Mouse (Mus musculus): ENCODE data around the gene Olfr1448. TPM values are rescaled to one million over a fixed set of nuclear protein-coding genes. Genes with fewer than 3 reads are reported as not detected.
"Not testable (repeated sequence)": the region's sequence is repeated elsewhere in the genome, so short reads cannot be mapped to it uniquely, and the experiment has no call there.

The Olfr1448 gene
- not detected in 2 replicates for polyA plus RNA-seq (2016; fragmentation: Nextera tagmentation; extraction: Ambion mirVana)

DNA sequence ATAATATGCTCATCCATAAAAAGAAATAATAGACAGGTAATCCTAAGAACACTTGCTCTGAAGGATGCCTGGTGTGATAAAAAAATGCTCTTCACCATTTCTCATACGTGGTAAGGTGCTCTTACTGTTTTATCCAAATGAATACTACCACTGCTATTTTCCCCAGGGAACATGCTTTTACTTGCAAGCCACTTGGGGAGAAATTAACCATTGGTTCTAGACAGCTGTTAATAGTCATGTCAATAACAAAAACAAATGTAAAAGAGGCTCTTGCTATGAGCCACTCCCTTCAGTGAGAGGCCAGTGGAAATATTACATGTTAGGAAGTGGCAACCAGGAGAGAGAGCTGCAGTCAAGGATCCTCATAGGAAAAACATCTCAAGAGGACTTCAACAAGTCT is at the start of gene Olfr1448:
TSS of gene Olfr1448 (minus strand) at position 101 of the 400 bp plus-strand sequence.
- Histone ChIP-seq H3K27me3 (no peaks in the 10 kb centered on the region), H3K4me2 (replicated peaks) (no peak within 1 kb of the TSS), H3K4me1 (no peaks in the 10 kb centered on the region), H3K36me3 (no peaks in the 10 kb centered on the region), H3K4me3 (no peak within 1 kb of the TSS), H3K9me3 (no peaks in the 10 kb centered on the region), H3K9ac (no peak within 1 kb of the TSS), H3K27ac (no peak within 1 kb of the TSS)
- no peak for ATAC-seq (ENCODE audit: insufficient number of reproducible peaks, insufficient read depth, low FRiP score, low TSS enrichment)
- WGBS: 69% methylated on average over 1 of the region's 1 CpGs

DNA sequence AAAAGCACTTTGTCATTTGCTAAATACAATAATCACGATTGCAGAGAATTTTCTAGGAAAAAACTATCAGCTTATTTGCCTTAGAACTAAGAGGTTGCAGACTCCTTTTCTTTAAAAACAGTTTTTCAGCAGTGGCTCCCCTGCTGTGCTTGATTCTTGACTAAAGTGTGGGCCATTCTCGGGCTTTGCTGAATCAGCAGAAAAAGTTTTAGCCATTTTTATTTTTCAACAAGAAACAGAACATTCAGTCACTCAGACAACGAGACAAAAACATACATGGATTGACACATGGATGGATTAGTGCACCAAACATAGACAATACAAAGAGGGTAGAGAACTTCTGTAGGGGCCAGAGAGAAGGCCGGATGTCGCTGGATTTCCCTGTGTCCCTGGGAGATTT is 45.9 kb upstream of the Olfr1448 start:
- H3K4me2 ChIP-seq (replicated peaks); H3K4me1 ChIP-seq; H3K27ac ChIP-seq; H3K27me3 ChIP-seq; ATAC-seq (ENCODE audit: insufficient number of reproducible peaks, insufficient read depth, low FRiP score, low TSS enrichment); H3K4me3 ChIP-seq; H3K9ac ChIP-seq; H3K36me3 ChIP-seq: not testable (repeated sequence)
- peaks cover 13% of the 10 kb centered on the region; the same call in 1 of the 2 replicates for H3K9me3 ChIP-seq
- WGBS: 82% methylated on average over 5 of the region's 5 CpGs

DNA sequence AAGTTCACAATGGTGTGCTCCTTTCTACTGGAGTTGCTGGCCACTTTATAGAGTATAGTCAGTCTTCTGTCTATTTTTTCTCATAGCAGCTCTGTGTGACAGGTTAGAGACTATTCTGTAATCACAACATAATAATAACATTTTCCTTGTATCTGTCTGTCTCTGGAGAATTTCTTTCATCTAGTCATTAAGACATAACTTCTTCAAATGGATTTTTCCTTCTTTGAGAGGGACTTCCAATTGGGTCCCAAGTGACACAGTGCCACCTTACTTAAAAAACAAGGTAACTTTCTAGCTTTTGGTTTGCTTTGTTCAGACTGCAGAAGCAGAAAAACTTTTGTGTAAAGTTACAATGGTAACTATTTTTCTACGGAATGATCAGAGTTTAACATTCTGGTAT is 25.7 kb upstream of the Olfr1448 start, which contains the start of gene Olfr1450:
TSS of gene Olfr1450 (plus strand) at position 301 of the 400 bp plus-strand sequence.
- WGBS: 91% methylated on average over 1 of the region's 1 CpGs
- H3K4me3 ChIP-seq: no peak within 1 kb of the TSS
- H3K9ac ChIP-seq: no peak within 1 kb of the TSS
- H3K27ac ChIP-seq: no peak within 1 kb of the TSS
- peaks cover 10% of the 10 kb centered on the region; the same call in 1 of the 2 replicates for H3K9me3 ChIP-seq
- no peaks in the 10 kb centered on the region for H3K36me3 ChIP-seq
- ATAC-seq (ENCODE audit: insufficient number of reproducible peaks, insufficient read depth, low FRiP score, low TSS enrichment): no peak
- no peaks in the 10 kb centered on the region for H3K27me3 ChIP-seq
- H3K4me1 ChIP-seq: no peaks in the 10 kb centered on the region
- H3K4me2 ChIP-seq (replicated peaks): no peak within 1 kb of the TSS

DNA sequence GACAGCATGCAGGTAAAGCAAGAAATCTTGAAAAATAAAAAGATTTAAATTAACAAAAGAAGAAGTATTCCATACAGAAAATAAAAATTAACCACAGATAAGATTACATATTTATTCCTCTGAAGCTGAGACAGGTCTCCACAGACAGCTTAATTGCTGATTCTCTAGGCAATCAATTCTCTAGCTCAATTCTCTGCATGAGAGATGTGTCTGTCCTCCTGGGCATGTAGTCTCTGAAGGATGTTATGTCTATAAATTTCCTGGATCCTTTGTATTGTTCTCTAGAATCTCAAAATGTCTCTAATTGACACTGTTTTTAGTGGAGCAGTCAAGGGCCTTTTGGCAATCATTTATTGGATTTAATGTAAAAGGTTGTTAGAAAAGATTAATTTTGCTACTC is 6.3 kb upstream of the Olfr1448 start, which contains the start of gene Olfr1449:
TSS of gene Olfr1449 (plus strand) at position 301 of the 400 bp plus-strand sequence.
- Histone ChIP-seq H3K9ac (no peak within 1 kb of the TSS), H3K27ac (no peak within 1 kb of the TSS), H3K9me3 (no peaks in the 10 kb centered on the region), H3K27me3 (no peaks in the 10 kb centered on the region), H3K4me3 (no peak within 1 kb of the TSS), H3K4me1 (no peaks in the 10 kb centered on the region), H3K36me3 (no peaks in the 10 kb centered on the region), H3K4me2 (replicated peaks) (no peak within 1 kb of the TSS)
- no peak for ATAC-seq (ENCODE audit: insufficient number of reproducible peaks, insufficient read depth, low FRiP score, low TSS enrichment)

DNA sequence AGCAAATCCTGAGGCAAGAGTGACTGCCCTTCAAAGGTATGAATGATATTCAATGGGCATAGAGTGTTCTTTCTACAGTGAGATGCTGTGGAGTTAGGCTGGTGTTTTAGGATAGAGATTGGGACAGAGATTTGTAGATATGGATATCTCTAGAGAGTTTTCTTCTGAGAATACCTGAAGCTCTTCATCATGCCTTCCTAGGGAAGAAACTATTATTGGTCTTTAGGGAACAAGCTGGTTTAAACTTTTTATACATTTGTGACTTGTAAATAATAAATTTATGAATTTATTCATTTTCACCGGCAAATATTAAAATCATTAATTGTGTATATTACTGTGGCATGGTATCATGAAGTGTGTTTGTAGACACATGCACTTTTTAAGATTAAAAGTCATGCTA is 20.6 kb downstream of the Olfr1448 start, which contains the start of gene Olfr1447:
TSS of gene Olfr1447 (minus strand) at position 101 of the 400 bp plus-strand sequence.
- H3K4me1 ChIP-seq: no peaks in the 10 kb centered on the region
- 92% methylated on average over 1 of the region's 1 CpGs for WGBS
- H3K27me3 ChIP-seq: no peaks in the 10 kb centered on the region
- no peak for ATAC-seq (ENCODE audit: insufficient number of reproducible peaks, insufficient read depth, low FRiP score, low TSS enrichment)
- no peak within 1 kb of the TSS for H3K4me3 ChIP-seq
- H3K4me2 ChIP-seq (replicated peaks): no peak within 1 kb of the TSS
- H3K9me3 ChIP-seq: no peaks in the 10 kb centered on the region
- H3K27ac ChIP-seq: no peak within 1 kb of the TSS
- no peak within 1 kb of the TSS for H3K9ac ChIP-seq
- H3K36me3 ChIP-seq: no peaks in the 10 kb centered on the region

DNA sequence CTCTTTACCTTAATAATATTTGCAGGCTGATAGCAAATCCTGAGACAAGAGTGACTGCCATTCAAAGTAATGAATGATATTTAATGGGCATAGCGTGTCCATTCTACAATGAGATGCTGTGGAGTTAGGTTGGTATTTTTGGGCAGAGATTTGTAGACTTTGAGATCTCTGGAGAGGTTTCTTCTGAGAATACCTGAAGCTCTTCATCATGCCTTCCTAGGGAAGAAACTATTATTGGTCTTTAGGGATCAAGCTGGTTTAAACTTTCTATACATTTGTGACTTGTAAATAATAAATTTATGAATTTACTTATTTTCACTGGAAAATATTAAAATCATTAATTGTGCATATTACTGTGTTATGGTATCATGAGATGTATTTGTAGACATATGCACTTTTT is 30.8 kb downstream of the Olfr1448 start, which contains the start of gene Olfr1446:
TSS of gene Olfr1446 (minus strand) at position 101 of the 400 bp plus-strand sequence.
- Histone ChIP-seq H3K4me3 (no peak within 1 kb of the TSS), H3K9ac (no peak within 1 kb of the TSS), H3K4me2 (replicated peaks) (no peak within 1 kb of the TSS), H3K4me1 (no peaks in the 10 kb centered on the region), H3K27me3 (no peaks in the 10 kb centered on the region), H3K27ac (no peak within 1 kb of the TSS), H3K36me3 (no peaks in the 10 kb centered on the region), H3K9me3 (no peaks in the 10 kb centered on the region)
- WGBS: 81% methylated on average over 1 of the region's 1 CpGs
- no peak for ATAC-seq (ENCODE audit: insufficient number of reproducible peaks, insufficient read depth, low FRiP score, low TSS enrichment)

DNA sequence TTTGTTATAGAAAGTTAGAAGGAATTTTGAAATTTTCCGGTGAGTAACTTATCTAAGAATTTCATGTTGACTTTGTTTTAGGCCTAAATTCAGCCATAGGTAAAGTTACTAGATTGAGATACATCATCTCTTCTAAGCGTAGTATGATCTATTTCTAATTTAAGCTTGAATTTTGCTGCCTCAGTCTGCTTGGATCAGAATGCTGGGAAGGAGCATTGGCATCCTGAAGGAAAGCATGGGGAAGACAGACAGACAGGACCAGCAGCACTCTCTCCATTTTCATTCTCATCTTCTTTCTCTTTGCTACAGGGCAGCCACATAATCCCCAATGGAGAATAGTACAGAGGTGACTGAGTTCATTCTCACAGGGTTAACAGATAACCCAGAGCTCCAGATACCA is 40.7 kb downstream of the Olfr1448 start, which contains the start of gene Olfr1445:
TSS of gene Olfr1445 (plus strand) at position 301 of the 400 bp plus-strand sequence.
- ATAC-seq (ENCODE audit: insufficient number of reproducible peaks, insufficient read depth, low FRiP score, low TSS enrichment): no peak
- H3K27me3 ChIP-seq: no peaks in the 10 kb centered on the region
- 83% methylated on average over 2 of the region's 2 CpGs for WGBS
- no peaks in the 10 kb centered on the region for H3K9me3 ChIP-seq
- H3K4me3 ChIP-seq: no peak within 1 kb of the TSS
- H3K36me3 ChIP-seq: no peaks in the 10 kb centered on the region
- no peaks in the 10 kb centered on the region for H3K4me1 ChIP-seq
- H3K27ac ChIP-seq: no peak within 1 kb of the TSS
- H3K4me2 ChIP-seq (replicated peaks): no peak within 1 kb of the TSS
- H3K9ac ChIP-seq: no peak within 1 kb of the TSS

Other genes with a start within 250 kb of the Olfr1448 start
- not detected in 2 replicates for gene Olfr1443, start 246.3 kb downstream of the Olfr1448 start, polyA plus RNA-seq (2016; fragmentation: Nextera tagmentation; extraction: Ambion mirVana)
- not detected in 2 replicates for gene Keg1, start 228.6 kb downstream of the Olfr1448 start, polyA plus RNA-seq (2016; fragmentation: Nextera tagmentation; extraction: Ambion mirVana)
- gene Cntf, start 158.8 kb downstream of the Olfr1448 start, polyA plus RNA-seq (2016; fragmentation: Nextera tagmentation; extraction: Ambion mirVana): 2.2 and 2.7 TPM in 2 replicates
- 17.0 and 18.5 TPM in 2 replicates for gene Zfp91, start 128.3 kb downstream of the Olfr1448 start, polyA plus RNA-seq (2016; fragmentation: Nextera tagmentation; extraction: Ambion mirVana)
- 1.1 and 1.3 TPM in 2 replicates for gene Lpxn, start 128.2 kb downstream of the Olfr1448 start, polyA plus RNA-seq (2016; fragmentation: Nextera tagmentation; extraction: Ambion mirVana)
- gene Gm5244, start 77.7 kb downstream of the Olfr1448 start, polyA plus RNA-seq (2016; fragmentation: Nextera tagmentation; extraction: Ambion mirVana): not detected in 2 replicates
- not detected in 2 replicates for gene Olfr1444, start 67.1 kb downstream of the Olfr1448 start, polyA plus RNA-seq (2016; fragmentation: Nextera tagmentation; extraction: Ambion mirVana)
- not detected in 2 replicates for gene Olfr1445, start 40.6 kb downstream of the Olfr1448 start, polyA plus RNA-seq (2016; fragmentation: Nextera tagmentation; extraction: Ambion mirVana)
- gene Olfr1446, start 30.9 kb downstream of the Olfr1448 start, polyA plus RNA-seq (2016; fragmentation: Nextera tagmentation; extraction: Ambion mirVana): 0.32 TPM in 1 of 2 replicates, not detected in the other
- gene Olfr1447, start 20.7 kb downstream of the Olfr1448 start, polyA plus RNA-seq (2016; fragmentation: Nextera tagmentation; extraction: Ambion mirVana): not detected in 2 replicates
- gene Olfr1449, start 6.4 kb upstream of the Olfr1448 start, polyA plus RNA-seq (2016; fragmentation: Nextera tagmentation; extraction: Ambion mirVana): not detected in 2 replicates
- gene Olfr1450, start 25.8 kb upstream of the Olfr1448 start, polyA plus RNA-seq (2016; fragmentation: Nextera tagmentation; extraction: Ambion mirVana): not detected in 2 replicates
- gene Olfr1451, start 70.6 kb upstream of the Olfr1448 start, polyA plus RNA-seq (2016; fragmentation: Nextera tagmentation; extraction: Ambion mirVana): not detected in 2 replicates
- not detected in 2 replicates for gene Olfr1453, start 103.9 kb upstream of the Olfr1448 start, polyA plus RNA-seq (2016; fragmentation: Nextera tagmentation; extraction: Ambion mirVana)
- not detected in 2 replicates for gene Olfr1454, start 136.2 kb upstream of the Olfr1448 start, polyA plus RNA-seq (2016; fragmentation: Nextera tagmentation; extraction: Ambion mirVana)
- not detected in 2 replicates for gene Olfr1457, start 173.5 kb upstream of the Olfr1448 start, polyA plus RNA-seq (2016; fragmentation: Nextera tagmentation; extraction: Ambion mirVana)
- not detected in 2 replicates for gene Olfr1458, start 182.4 kb upstream of the Olfr1448 start, polyA plus RNA-seq (2016; fragmentation: Nextera tagmentation; extraction: Ambion mirVana)
- gene Olfr1459, start 225.1 kb upstream of the Olfr1448 start, polyA plus RNA-seq (2016; fragmentation: Nextera tagmentation; extraction: Ambion mirVana): not detected in 2 replicates
- gene Olfr1461, start 238.6 kb upstream of the Olfr1448 start, polyA plus RNA-seq (2016; fragmentation: Nextera tagmentation; extraction: Ambion mirVana): not detected in 2 replicates